8 mouse cellular contexts compared by ENCODE assay signal in the genomic region with DNA sequence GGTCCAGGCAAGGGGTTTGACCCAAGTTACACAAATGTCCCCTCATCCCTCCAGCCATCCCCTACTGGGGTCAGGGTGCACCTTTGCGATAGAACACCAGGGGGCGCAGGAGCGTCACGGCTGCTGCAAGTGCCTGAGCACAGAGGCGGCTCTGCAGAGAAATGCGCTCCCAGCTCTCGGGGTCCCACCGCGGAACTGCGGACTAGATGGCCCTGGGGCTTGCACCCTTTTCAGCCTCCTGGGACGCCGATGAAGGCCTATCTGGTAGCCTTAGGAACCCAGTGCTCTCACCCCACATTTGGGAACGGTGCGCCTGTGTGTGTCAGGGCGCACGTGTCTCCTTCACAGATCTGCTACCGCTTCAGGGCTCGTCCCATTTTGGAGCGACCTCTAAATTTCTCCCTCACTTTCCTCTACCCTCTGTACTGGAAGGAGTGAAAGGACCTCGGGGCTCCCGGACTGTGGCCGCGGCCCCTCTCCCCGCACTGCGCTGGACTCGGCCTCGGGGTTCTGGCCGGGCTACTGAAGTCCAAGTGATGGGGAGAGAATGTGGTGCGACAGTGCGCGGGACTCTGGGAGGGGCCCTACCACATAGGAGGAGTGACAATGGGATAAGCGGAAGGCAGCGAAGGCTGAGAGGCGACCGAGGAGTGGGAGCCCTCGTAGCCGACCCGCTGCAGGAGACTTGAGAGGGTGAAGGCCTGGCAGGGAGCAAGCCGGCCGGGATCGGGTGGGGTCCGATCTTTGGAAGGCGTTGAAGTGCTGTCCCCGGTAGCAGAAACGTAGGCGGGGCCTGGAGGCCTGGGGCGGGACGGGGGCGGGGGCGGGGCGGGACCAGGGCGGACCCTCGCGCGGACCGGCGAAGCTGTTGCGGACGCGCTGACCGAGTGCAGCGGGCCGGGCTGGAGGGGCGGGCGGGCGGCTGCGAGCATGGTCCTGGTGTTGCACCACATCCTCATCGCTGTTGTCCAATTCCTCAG. TPM values are rescaled to one million over a fixed set of nuclear protein-coding genes. Genes with fewer than 3 reads are reported as not detected.
A peak's percentile ranks its signal among the peaks of the same experiment; 100 is the strongest.
DNase-seq lines count a peak whose midpoint lies in the region; ATAC-seq and TF ChIP-seq lines count a peak whose summit lies in the region.

No protein-coding gene starts in this region.

- H3K36me3 ChIP-seq in hindbrain, embryonic 11.5 days (ENCODE audit: control insufficient read depth, insufficient read depth, low read length) = no peaks in the 10 kb centered on the region
- no peaks in the 10 kb centered on the region for H3K36me3 ChIP-seq in lung, postnatal 0 days (ENCODE audit: insufficient read depth, low read length)

- TF ChIP-seq EP300 in lung, postnatal 0 days (IDR thresholded peaks at IDR 0.05) = no peak

- H3K9me3 ChIP-seq in hindbrain, embryonic 11.5 days (ENCODE audit: control insufficient read depth, low read length) = no peaks in the 10 kb centered on the region
- H3K9me3 ChIP-seq in lung, postnatal 0 days (ENCODE audit: low read length) = no peaks in the 10 kb centered on the region

- peak overlapping the region; percentile 53 for H3K4me3 ChIP-seq in hindbrain, embryonic 11.5 days (ENCODE audit: low read depth, low read length)
- peak overlapping the region; percentile 48 for H3K4me3 ChIP-seq in lung, postnatal 0 days (ENCODE audit: low read depth, low read length)

- H3K27me3 ChIP-seq in hindbrain, embryonic 11.5 days (ENCODE audit: control insufficient read depth, insufficient read depth, low read length) = peaks cover 8% of the 10 kb centered on the region
- H3K27me3 ChIP-seq in lung, postnatal 0 days (replicated peaks; ENCODE audit: insufficient read depth, low read length) = peaks cover 10% of the 10 kb centered on the region; the same call in 1 of the 2 replicates

- peak overlapping the region; percentile 98 for H3K4me2 ChIP-seq in hindbrain, embryonic 11.5 days (replicated peaks; ENCODE audit: low read depth, low read length)
- peak overlapping the region; percentile 86 for H3K4me2 ChIP-seq in lung, postnatal 0 days (replicated peaks; ENCODE audit: low read depth, low read length)

- peak overlapping the region; percentile 58 for H3K9ac ChIP-seq in hindbrain, embryonic 11.5 days (ENCODE audit: low read depth, low read length)
- no peak overlapping the region for H3K9ac ChIP-seq in lung, postnatal 0 days (replicated peaks; ENCODE audit: low read depth)

- TF ChIP-seq CTCF in lung, postnatal 0 days (IDR thresholded peaks at IDR 0.05) = peak; percentile 99

- H3K4me1 ChIP-seq in hindbrain, embryonic 11.5 days (replicated peaks; ENCODE audit: control insufficient read depth, insufficient read depth, low read length) = no peaks in the 10 kb centered on the region; the same call in 1 of the 2 replicates
- 0 out of 2 replicates have a peak, but pooled peaks cover 4% of the 10 kb centered on the region for H3K4me1 ChIP-seq in lung, postnatal 0 days (ENCODE audit: insufficient read depth, low read depth, low read length)

- peak; percentile 53 for ATAC-seq in frontal cortex, adult (ENCODE audit: low TSS enrichment)
- peak; percentile 84 for ATAC-seq in hindbrain, embryonic 11.5 days (ENCODE audit: low FRiP score)
- ATAC-seq in lung, postnatal 0 days = peak; percentile 88

- WGBS in hindbrain, embryonic 11.5 days = under 1% methylated on average over 48 of the region's 68 CpGs
- under 1% methylated on average over 63 of the region's 68 CpGs for WGBS in lung, postnatal 0 days

- DNase-seq in MN1 (ENCODE audit: low spot score) = peak; percentile 87
- DNase-seq in cerebellum, adult 8-10 months = peak; percentile 85
- DNase-seq in hindbrain, embryonic 11.5 days (ENCODE audit: low spot score) = peak; percentile 94
- peak; percentile 73 for DNase-seq in layer of hippocampus, adult 9-11 months
- peak; percentile 86 for DNase-seq in lung, postnatal 0 days (ENCODE audit: low spot score)
- peak; percentile 91 for DNase-seq in ovary, postnatal 10 days (ENCODE audit: low spot score)
- peak; percentile 90 for DNase-seq in thymus, postnatal 14 days

- no peak overlapping the region; the same call in 1 of the 2 replicates for H3K27ac ChIP-seq in hindbrain, embryonic 11.5 days (ENCODE audit: low read depth, low read length)
- no peak overlapping the region for H3K27ac ChIP-seq in lung, postnatal 0 days (ENCODE audit: low read length)

RNA-seq across cellular contexts. Expression of a gene that starts 29.2 kb away (rescaled TPM):
- polyA plus RNA-seq in hindbrain, embryonic 11.5 days (2014; fragmentation: Nextera tagmentation; extraction: Ambion mirVana) = 14.4 and 17.8 TPM in 2 replicates
- polyA plus RNA-seq in lung, postnatal 0 days (2015; fragmentation: Nextera tagmentation; extraction: Ambion mirVana) = 3.2 and 4.3 TPM in 2 replicates

RNA-seq across cellular contexts. Expression of a gene that starts 40.0 kb away (rescaled TPM):
- 0.99 TPM in 1 of 2 replicates, not detected in the other for polyA plus RNA-seq in hindbrain, embryonic 11.5 days (2014; fragmentation: Nextera tagmentation; extraction: Ambion mirVana)
- polyA plus RNA-seq in lung, postnatal 0 days (2015; fragmentation: Nextera tagmentation; extraction: Ambion mirVana) = 4.0 and 4.2 TPM in 2 replicates
